Mouse (Mus musculus): Measurements from ENCODE around the gene Smc6. TPM values are rescaled to one million over a fixed set of nuclear protein-coding genes. Genes with fewer than 3 reads are reported as not detected.
A peak's percentile ranks its signal among the peaks of the same experiment; 100 is the strongest.

The Smc6 gene
- 10 to 100 TPM; 33.7 to 33.8 TPM for total RNA-seq (2021)
- long read RNA-seq, experiment 1, full-length matches to known transcripts = 42 of 47 reads
- long read RNA-seq, experiment 1, partial matches to known transcripts = 3 of 47 reads
- long read RNA-seq, experiment 1, other reads (novel, unspliced or antisense) = 2 of 47 reads
- long read RNA-seq, experiment 2, full-length matches to known transcripts = 33 of 41 reads
- long read RNA-seq, experiment 2, partial matches to known transcripts = 1 of 41 reads
- long read RNA-seq, experiment 2, other reads (novel, unspliced or antisense) = 7 of 41 reads

GRCm38 (mm10) chr12:11265382-11266281, at the start of gene Smc6, which contains the start of gene Gen1:
Gene Smc6 (plus strand): TSS chr12:11265886.
Gene Gen1 (minus strand): TSS chr12:11265801.
- peak; percentile 87 to 92 for DNase-seq (ENCODE audit: extremely low spot score in 1 of 2, low spot score in 2 of 2)
- intact Hi-C loops (cut with DNase I) = loop anchor here (5.0 kb wide), 3 partner anchors 68 to 873 kb away; partner anchors contain the start of gene Rdh14
- H3K4me3 ChIP-seq = peak within 1 kb of the TSS; percentile 87
- peak; percentile 5; the same call in 1 of the 2 replicates for TF ChIP-seq CTCF (IDR thresholded peaks at IDR 0.05)
- H3K27ac ChIP-seq = peak within 1 kb of the TSS; percentile 93

GRCm38 (mm10) chr12:11216454-11216853, 49.2 kb upstream of the Smc6 start:
- intact Hi-C loops (cut with DNase I) = no loop called here
- Histone ChIP-seq H3K4me3 (no peak overlapping the region), H3K27ac (no peak overlapping the region)
- no peak for DNase-seq (ENCODE audit: extremely low spot score in 1 of 2, low spot score in 2 of 2)
- no peak for TF ChIP-seq CTCF (IDR thresholded peaks at IDR 0.05)

- H3K4me3 ChIP-seq = no peak overlapping the region
- DNase-seq (ENCODE audit: extremely low spot score in 1 of 2, low spot score in 2 of 2) = no peak
- intact Hi-C loops (cut with DNase I) = no loop called here
- no peak overlapping the region for H3K27ac ChIP-seq
- TF ChIP-seq CTCF (IDR thresholded peaks at IDR 0.05) = no peak
Observed at GRCm38 (mm10) chr12:11217726-11218250, 47.9 kb upstream of the Smc6 start.

GRCm38 (mm10) chr12:11221524-11222330, 44.0 kb upstream of the Smc6 start:
- TF ChIP-seq CTCF (IDR thresholded peaks at IDR 0.05) = no peak
- no peak for DNase-seq (ENCODE audit: extremely low spot score in 1 of 2, low spot score in 2 of 2)
- intact Hi-C loops (cut with DNase I) = no loop called here
- Histone ChIP-seq H3K27ac (no peak overlapping the region), H3K4me3 (no peak overlapping the region)

GRCm38 (mm10) chr12:11222566-11222965, 43.1 kb upstream of the Smc6 start:
- TF ChIP-seq CTCF (IDR thresholded peaks at IDR 0.05) = no peak
- intact Hi-C loops (cut with DNase I) = no loop called here
- Histone ChIP-seq H3K4me3 (no peak overlapping the region), H3K27ac (no peak overlapping the region)
- no peak for DNase-seq (ENCODE audit: extremely low spot score in 1 of 2, low spot score in 2 of 2)

GRCm38 (mm10) chr12:11223090-11223489, 42.6 kb upstream of the Smc6 start:
- no peak for TF ChIP-seq CTCF (IDR thresholded peaks at IDR 0.05)
- intact Hi-C loops (cut with DNase I) = no loop called here
- no peak overlapping the region for H3K4me3 ChIP-seq

GRCm38 (mm10) chr12:11224722-11225121, 41.0 kb upstream of the Smc6 start:
- H3K27ac ChIP-seq = no peak overlapping the region
- TF ChIP-seq CTCF (IDR thresholded peaks at IDR 0.05) = no peak
- no peak overlapping the region for H3K4me3 ChIP-seq
- DNase-seq (ENCODE audit: extremely low spot score in 1 of 2, low spot score in 2 of 2) = no peak
- intact Hi-C loops (cut with DNase I) = no loop called here

More at GRCm38 (mm10) chr12:11223090-11223489, 42.6 kb upstream of the Smc6 start:
- no peak overlapping the region for H3K27ac ChIP-seq
- DNase-seq (ENCODE audit: extremely low spot score in 1 of 2, low spot score in 2 of 2) = no peak

- intact Hi-C loops (cut with DNase I) = no loop called here
- no peak for DNase-seq (ENCODE audit: extremely low spot score in 1 of 2, low spot score in 2 of 2)
- no peak overlapping the region for H3K27ac ChIP-seq
- no peak for TF ChIP-seq CTCF (IDR thresholded peaks at IDR 0.05)
- H3K4me3 ChIP-seq = no peak overlapping the region
Observed at GRCm38 (mm10) chr12:11226123-11226522, 39.6 kb upstream of the Smc6 start.

GRCm38 (mm10) chr12:11226529-11227268, 39.0 kb upstream of the Smc6 start:
- no peak for DNase-seq (ENCODE audit: extremely low spot score in 1 of 2, low spot score in 2 of 2)
- no peak for TF ChIP-seq CTCF (IDR thresholded peaks at IDR 0.05)
- Histone ChIP-seq H3K27ac (no peak overlapping the region), H3K4me3 (no peak overlapping the region)
- intact Hi-C loops (cut with DNase I) = no loop called here

- Histone ChIP-seq H3K4me3 (no peak overlapping the region), H3K27ac (no peak overlapping the region)
- intact Hi-C loops (cut with DNase I) = no loop called here
- no peak for DNase-seq (ENCODE audit: extremely low spot score in 1 of 2, low spot score in 2 of 2)
- TF ChIP-seq CTCF (IDR thresholded peaks at IDR 0.05) = no peak
Observed at GRCm38 (mm10) chr12:11230267-11230666, 35.4 kb upstream of the Smc6 start.

- intact Hi-C loops (cut with DNase I) = no loop called here
- H3K4me3 ChIP-seq = no peak overlapping the region
- no peak for DNase-seq (ENCODE audit: extremely low spot score in 1 of 2, low spot score in 2 of 2)
- H3K27ac ChIP-seq = no peak overlapping the region
- no peak for TF ChIP-seq CTCF (IDR thresholded peaks at IDR 0.05)
Observed at GRCm38 (mm10) chr12:11235996-11236395, 29.7 kb upstream of the Smc6 start.

All from left cerebral cortex, adult 2 months (tissue).